Mouse (Mus musculus) liver, embryonic 14.5 days (tissue): ENCODE measurements around the gene Gm26741. TPM values are rescaled to one million over a fixed set of nuclear protein-coding genes. Genes with fewer than 3 reads are reported as not detected.

Experiments
- ATAC-seq: fragments of 200-750 bp; cut with Nextera tagmentation; 2 replicates; pipeline ENCODE4 v1.8.0; 2017; ENCODE audit warnings: moderate number of reproducible peaks, mild to moderate bottlenecking, moderate library complexity; ENCODE audit not compliant: insufficient read depth
- DNase-seq, 3 experiments: peaks; one replicate each; pipeline ENCODE4 v3.0.0-alpha.2; 2012 to 2013; ENCODE audit warnings: low read depth in 3 of 3, low spot score in 3 of 3
- H3K27ac ChIP-seq: fragments of 300-500 bp; sonication (generic); 2 replicates; pipeline ENCODE4 v1.5.1; 2014; ENCODE audit warnings: moderate library complexity, mild to moderate bottlenecking, control low read depth, inconsistent platforms
- H3K27me3 ChIP-seq: fragments of 300-500 bp; sonication (generic); 2 replicates; pipeline ENCODE4 v1.6.1; 2014; ENCODE audit warnings: mild to moderate bottlenecking, low read length, moderate library complexity; ENCODE audit not compliant: control insufficient read depth, insufficient read depth
- H3K36me3 ChIP-seq: fragments of 300-500 bp; sonication (generic); replicated peaks from 2 replicates; pipeline ENCODE4 v1.6.1; 2014; ENCODE audit warnings: low read depth; ENCODE audit not compliant: control insufficient read depth, insufficient read depth
- H3K4me1 ChIP-seq, 2 experiments: fragments of 200-500 bp in 1 of 2; fragments of 300-500 bp in 1 of 2; sonication (generic) in 1 of 2; replicated peaks; 2 replicates each; pipeline ENCODE4 v1.6.1; 2012 to 2014; ENCODE audit warnings: antibody characterized with exemption in 1 of 2, inconsistent platforms in 1 of 2, low read length in 1 of 2; ENCODE audit not compliant: control insufficient read depth in 2 of 2, insufficient read depth in 2 of 2
- H3K4me2 ChIP-seq: fragments of 300-500 bp; sonication (generic); 2 replicates; pipeline ENCODE4 v1.6.1; 2014; ENCODE audit warnings: low read depth, mild to moderate bottlenecking, control low read depth, moderate library complexity
- H3K4me3 ChIP-seq, 2 experiments: fragments of 200-500 bp in 1 of 2; fragments of 300-500 bp in 1 of 2; sonication (generic) in 1 of 2; 2 replicates each; pipeline ENCODE4 v1.5.1; 2012 to 2014; ENCODE audit warnings: low read depth in 2 of 2, low read length in 2 of 2, mild to moderate bottlenecking in 2 of 2, control low read depth in 1 of 2, inconsistent platforms in 1 of 2, moderate library complexity in 1 of 2; ENCODE audit not compliant: insufficient read depth in 1 of 2
- H3K9ac ChIP-seq: fragments of 300-500 bp; sonication (generic); replicated peaks from 2 replicates; pipeline ENCODE4 v1.6.1; 2014; ENCODE audit warnings: mild to moderate bottlenecking, control low read depth, moderate library complexity
- H3K9me3 ChIP-seq: fragments of 300-500 bp; sonication (generic); 2 replicates; pipeline ENCODE4 v1.6.1; 2016; ENCODE audit warnings: low read length, mixed read lengths; ENCODE audit not compliant: control insufficient read depth
- CTCF ChIP-seq: IDR thresholded peaks from 2 replicates; pipeline ENCODE4 v1.5.1; 2016; ENCODE audit warnings: antibody characterized with exemption, low read depth, control low read depth
- EP300 ChIP-seq: IDR thresholded peaks from 2 replicates; pipeline ENCODE4 v1.6.1; 2016; ENCODE audit warnings: antibody characterized with exemption, low read depth
- WGBS: fragments of 180-500 bp; shearing (Covaris S2); extraction: QIAGEN DNeasy Blood & Tissue Kit; methylation state at CpG from one replicate; pipeline ENCODE4 v1.1.7; 2014; ENCODE audit not compliant: insufficient replicate concordance; 5-methylcytosine and 5-hydroxymethylcytosine counted together
- polyA plus RNA-seq, 2 experiments: library from polyadenylated mRNA; depleted of rRNA in 1 of 2; stranded (reverse) in 1 of 2; unstranded in 1 of 2; fragments of >200 nt; fragmentation: Nextera tagmentation in 1 of 2; extraction: Ambion mirVana in 1 of 2; gene quantifications; 2 replicates each; pipeline versions ENCODE4 v1.2.1 to v1.2.3; 2012 to 2014

The Gm26741 gene
- polyA plus RNA-seq, 2 experiments = not detected

GRCm38 (mm10) chr10:52373834-52374233, 15.3 kb downstream of the Gm26741 start:
- TF ChIP-seq EP300 = no peak
- no peak for TF ChIP-seq CTCF
- 71% methylated on average over 4 of the region's 4 CpGs for WGBS
- ATAC-seq = no peak
- H3K36me3 ChIP-seq = no peaks in the 10 kb centered on the region
- no peaks in the 10 kb centered on the region for H3K27me3 ChIP-seq
- H3K4me3 ChIP-seq = no peak overlapping the region
- no peak overlapping the region for H3K4me2 ChIP-seq
- no peaks in the 10 kb centered on the region; a peak in 1 of 4 replicates for H3K4me1 ChIP-seq
- H3K9ac ChIP-seq = no peak overlapping the region
- H3K9me3 ChIP-seq = no peaks in the 10 kb centered on the region
- no peak overlapping the region for H3K27ac ChIP-seq
- DNase-seq = no peak

GRCm38 (mm10) chr10:52374651-52375050, 16.1 kb downstream of the Gm26741 start:
- ATAC-seq (no peak), DNase-seq (no peak)
- no peak overlapping the region for H3K4me2 ChIP-seq
- H3K27ac ChIP-seq = no peak overlapping the region
- H3K36me3 ChIP-seq = no peaks in the 10 kb centered on the region
- no peaks in the 10 kb centered on the region for H3K27me3 ChIP-seq
- H3K4me3 ChIP-seq = no peak overlapping the region
- TF ChIP-seq CTCF = no peak
- TF ChIP-seq EP300 = no peak
- H3K4me1 ChIP-seq = no peaks in the 10 kb centered on the region; a peak in 2 of 4 replicates
- H3K9me3 ChIP-seq = no peaks in the 10 kb centered on the region
- no peak overlapping the region for H3K9ac ChIP-seq

GRCm38 (mm10) chr10:52376422-52376821, 17.9 kb downstream of the Gm26741 start:
- no peak overlapping the region for H3K4me3 ChIP-seq
- no peaks in the 10 kb centered on the region for H3K36me3 ChIP-seq
- no peaks in the 10 kb centered on the region for H3K9me3 ChIP-seq
- no peaks in the 10 kb centered on the region for H3K27me3 ChIP-seq
- ATAC-seq (no peak), DNase-seq (no peak)
- 39% methylated on average over 2 of the region's 2 CpGs for whole genome bisulfite sequencing
- H3K4me1 ChIP-seq = no peaks in the 10 kb centered on the region; a peak in 2 of 4 replicates
- TF ChIP-seq CTCF (no peak), EP300 (no peak)
- no peak overlapping the region for H3K27ac ChIP-seq
- no peak overlapping the region for H3K4me2 ChIP-seq
- H3K9ac ChIP-seq = no peak overlapping the region

DNA sequence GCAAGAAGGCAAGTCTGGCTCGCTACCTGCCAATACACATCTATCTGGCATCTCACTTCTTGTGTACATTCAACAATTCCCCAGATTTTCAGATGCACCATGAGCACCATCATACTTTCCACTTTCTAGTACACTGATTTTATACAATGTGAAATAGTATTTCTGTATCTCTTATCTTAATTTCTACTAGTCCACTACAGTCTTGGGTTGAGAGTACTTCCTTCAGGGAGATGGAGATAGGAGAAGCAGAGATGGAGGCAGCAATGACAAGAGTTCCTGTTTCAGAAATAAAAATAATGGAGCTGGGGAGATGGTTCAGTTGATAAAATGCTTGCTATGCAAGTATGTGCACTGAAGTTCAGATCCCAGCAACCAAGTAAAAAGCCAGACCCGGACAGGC, 19.2 kb downstream of the Gm26741 start:
- ATAC-seq (no peak), DNase-seq (no peak)
- H3K27ac ChIP-seq = no peak overlapping the region
- H3K4me2 ChIP-seq = no peak overlapping the region
- no peak overlapping the region for H3K9ac ChIP-seq
- H3K27me3 ChIP-seq = no peaks in the 10 kb centered on the region
- 83% methylated on average over 2 of the region's 2 CpGs for WGBS
- no peaks in the 10 kb centered on the region for H3K36me3 ChIP-seq
- TF ChIP-seq CTCF (no peak), EP300 (no peak)
- no peak overlapping the region for H3K4me3 ChIP-seq
- no peaks in the 10 kb centered on the region for H3K9me3 ChIP-seq
- peaks cover 1 to 4% of the 10 kb centered on the region in 2 experiments for H3K4me1 ChIP-seq

- Histone ChIP-seq H3K4me3 (peak overlapping the region; percentile 86 to 89), H3K27ac (peak overlapping the region; percentile 22), H3K27me3 (no peaks in the 10 kb centered on the region), H3K4me1 (peaks cover 4 to 8% of the 10 kb centered on the region in 2 experiments), H3K9ac (peak overlapping the region; percentile 90), H3K9me3 (no peaks in the 10 kb centered on the region), H3K4me2 (peak overlapping the region; percentile 84), H3K36me3 (no peaks in the 10 kb centered on the region)
- ATAC-seq = peak; percentile 14
- WGBS = under 1% methylated on average over 19 of the region's 19 CpGs
- TF ChIP-seq EP300 = no peak
- TF ChIP-seq CTCF = no peak
- DNase-seq = peak in 1 of 3 experiments; percentile 10
Observed at GRCm38 (mm10) chr10:52381321-52381801, 22.8 kb downstream of the Gm26741 start.
